Mouse (Mus musculus) adipose tissue, adult 10 weeks (tissue): ENCODE measurements around the gene Olfr811. TPM values are rescaled to one million over a fixed set of nuclear protein-coding genes. Genes with fewer than 3 reads are reported as not detected.

Experiments used
- polyA plus RNA-seq: library from polyadenylated mRNA; stranded (reverse); fragments of 350-450 nt; fragmentation: Illumina TruSeq; extraction: RNeasy Lipid Tissue Mini Kit (QIAGEN cat#74804); gene quantifications from one replicate; pipeline ENCODE4 v1.2.3, GENCODE M21; 2014; ENCODE audit warnings: low read depth, low replicate concordance

Olfr811 gene
- polyA plus RNA-seq = not detected

DNA sequence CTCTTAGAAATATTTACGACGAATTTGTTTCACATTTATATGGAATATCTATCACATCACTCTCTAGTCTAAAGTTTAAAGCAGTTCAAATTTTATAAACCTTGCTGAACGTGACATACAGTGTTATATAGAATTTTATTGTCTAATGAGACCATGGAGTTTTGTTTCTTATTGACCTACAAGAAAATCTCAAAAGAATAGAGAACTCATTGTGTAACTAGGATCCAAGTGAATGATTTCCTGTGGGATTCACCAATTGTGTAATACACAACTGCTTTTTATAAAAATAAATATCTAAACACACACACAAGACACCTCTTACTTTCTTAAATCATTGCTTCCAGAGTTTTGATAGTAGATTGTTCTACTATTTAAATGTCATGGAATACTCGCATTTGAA lies at the start of gene Olfr811:
Gene Olfr811, minus strand, starts transcription at position 101 of the 400 bp plus-strand sequence.

DNA sequence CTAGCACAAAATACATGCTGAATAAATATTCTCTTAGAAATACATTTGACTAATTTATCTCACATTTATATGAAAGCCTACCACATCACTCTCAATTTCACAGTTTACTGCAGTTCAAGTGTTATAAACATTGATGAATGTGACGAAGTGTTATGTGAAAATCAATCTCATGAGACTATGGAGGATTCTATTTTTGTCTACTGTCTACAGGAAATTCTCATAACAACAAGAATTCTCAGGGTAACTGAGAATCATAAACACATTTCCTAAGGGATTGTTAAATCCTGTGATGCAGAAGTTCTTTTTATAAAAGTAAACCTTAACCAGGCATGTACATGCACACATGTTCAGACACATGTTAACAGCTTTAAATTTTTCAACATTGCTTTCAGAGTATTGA lies 41.8 kb upstream of the Olfr811 start, which contains the start of gene Olfr812:
Gene Olfr812, minus strand, starts transcription at position 101 of the 400 bp plus-strand sequence.

DNA sequence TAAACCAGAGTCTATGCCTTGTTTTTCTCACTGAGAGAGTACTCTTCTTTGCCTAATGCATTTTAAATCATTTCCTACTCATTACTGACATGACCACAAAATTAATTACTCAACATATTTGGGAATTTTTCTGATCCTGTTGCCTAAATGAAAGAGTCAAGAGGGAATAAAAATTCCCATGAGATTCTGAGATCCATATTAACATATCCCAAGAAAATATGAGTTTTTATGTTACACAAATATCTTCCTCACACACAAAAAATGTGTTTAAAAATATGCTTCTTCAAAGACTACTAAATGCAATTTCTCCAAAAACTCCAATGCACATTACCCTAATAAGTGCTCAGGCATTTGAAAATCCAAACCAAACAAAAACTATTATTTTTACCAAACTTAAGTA lies 9.4 kb downstream of the Olfr811 start, which contains the start of gene Olfr810:
Gene Olfr810, minus strand, starts transcription at position 101 of the 400 bp plus-strand sequence.

DNA sequence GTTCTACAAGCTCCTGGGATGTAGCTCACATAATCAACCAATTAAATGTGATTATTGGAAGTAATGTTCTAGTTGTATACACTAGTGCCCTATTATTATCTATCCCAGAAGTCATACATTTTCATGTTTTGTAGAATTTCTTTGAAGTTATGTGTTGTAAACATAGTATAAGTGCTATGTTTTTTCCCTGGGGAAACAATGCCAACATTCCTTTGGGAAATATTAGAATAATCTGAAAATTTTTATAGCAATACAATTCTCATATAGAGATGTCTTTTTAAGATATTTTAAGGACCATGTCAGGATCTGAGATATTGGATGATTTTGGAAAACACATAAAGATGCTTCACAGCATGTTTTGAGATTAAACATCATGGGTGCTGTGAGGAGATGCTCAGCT lies 29.9 kb downstream of the Olfr811 start, which contains the start of gene Olfr809:
Gene Olfr809, plus strand, starts transcription at position 301 of the 400 bp plus-strand sequence.

DNA sequence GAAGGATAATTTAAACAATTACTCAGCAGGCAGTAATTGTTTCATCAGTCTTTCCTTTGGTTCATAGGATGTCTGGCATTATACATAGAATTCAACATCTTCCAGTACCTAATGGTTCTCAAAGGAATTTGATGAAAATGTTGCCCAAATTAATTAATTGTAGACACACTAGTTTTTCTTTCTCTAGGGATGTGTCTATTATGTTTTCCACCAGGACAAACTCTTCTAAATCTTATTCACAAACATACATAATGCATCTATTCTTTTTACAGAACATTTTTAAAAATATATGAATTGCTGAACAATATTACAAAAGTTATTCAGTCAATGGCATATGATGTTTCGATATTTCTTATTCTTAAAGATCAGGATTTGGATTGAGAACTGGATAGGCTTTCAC lies 39.0 kb downstream of the Olfr811 start, which contains the start of gene Olfr808:
Gene Olfr808, plus strand, starts transcription at position 301 of the 400 bp plus-strand sequence.

DNA sequence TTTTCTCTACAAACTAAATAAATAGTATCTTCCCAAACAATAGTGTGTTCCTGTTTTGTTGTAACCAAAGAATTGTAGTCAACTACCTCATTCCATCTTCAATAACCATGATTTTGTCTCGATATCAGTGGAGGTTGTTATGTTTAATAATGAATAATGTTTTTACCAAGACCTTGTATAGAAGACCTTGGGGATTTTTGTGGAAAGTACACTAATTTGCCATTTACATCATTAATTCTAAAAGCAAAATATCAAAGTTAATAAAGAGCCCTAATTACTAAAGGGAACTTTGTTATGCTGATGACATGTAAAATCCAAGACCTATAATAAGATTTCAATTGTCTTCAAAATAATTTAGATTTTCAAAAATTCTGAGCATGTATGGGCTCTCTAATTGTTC lies 46.5 kb downstream of the Olfr811 start, which contains the start of gene Olfr807:
Gene Olfr807, minus strand, starts transcription at position 101 of the 400 bp plus-strand sequence.

Other genes starting within 250 kb of the Olfr811 start
- not detected for gene Olfr794, start 236.7 kb downstream of the Olfr811 start, polyA plus RNA-seq
- not detected for gene Olfr796, start 191.8 kb downstream of the Olfr811 start, polyA plus RNA-seq
- gene Olfr798, start 176.5 kb downstream of the Olfr811 start, polyA plus RNA-seq = not detected
- gene Olfr799, start 166.9 kb downstream of the Olfr811 start, polyA plus RNA-seq = not detected
- not detected for gene Olfr800, start 146.7 kb downstream of the Olfr811 start, polyA plus RNA-seq
- not detected for gene Olfr801, start 130.5 kb downstream of the Olfr811 start, polyA plus RNA-seq
- gene Olfr802, start 116.2 kb downstream of the Olfr811 start, polyA plus RNA-seq = not detected
- gene Olfr803, start 110.1 kb downstream of the Olfr811 start, polyA plus RNA-seq = not detected
- gene Olfr804, start 101.2 kb downstream of the Olfr811 start, polyA plus RNA-seq = not detected
- gene Olfr805, start 75.0 kb downstream of the Olfr811 start, polyA plus RNA-seq = not detected
- not detected for gene Olfr806, start 62.5 kb downstream of the Olfr811 start, polyA plus RNA-seq
- gene Olfr807, start 46.6 kb downstream of the Olfr811 start, polyA plus RNA-seq = not detected
- not detected for gene Olfr808, start 38.9 kb downstream of the Olfr811 start, polyA plus RNA-seq
- not detected for gene Olfr809, start 29.8 kb downstream of the Olfr811 start, polyA plus RNA-seq
- not detected for gene Olfr810, start 9.5 kb downstream of the Olfr811 start, polyA plus RNA-seq
- gene Olfr812, start 41.7 kb upstream of the Olfr811 start, polyA plus RNA-seq = not detected
- gene Olfr813, start 51.0 kb upstream of the Olfr811 start, polyA plus RNA-seq = not detected
- not detected for gene Olfr814, start 75.5 kb upstream of the Olfr811 start, polyA plus RNA-seq
- gene Olfr815, start 101.5 kb upstream of the Olfr811 start, polyA plus RNA-seq = not detected
- not detected for gene Olfr816, start 111.2 kb upstream of the Olfr811 start, polyA plus RNA-seq
- gene Olfr818, start 144.7 kb upstream of the Olfr811 start, polyA plus RNA-seq = not detected
- not detected for gene Olfr819, start 162.9 kb upstream of the Olfr811 start, polyA plus RNA-seq
- gene Olfr247, start 171.7 kb upstream of the Olfr811 start, polyA plus RNA-seq = not detected
- not detected for gene Gm10310, start 180.7 kb upstream of the Olfr811 start, polyA plus RNA-seq
- not detected for gene Olfr820, start 208.2 kb upstream of the Olfr811 start, polyA plus RNA-seq
- not detected for gene Olfr821, start 226.0 kb upstream of the Olfr811 start, polyA plus RNA-seq